Comparison of ENCODE assay signal across 21 mouse cellular contexts in genomic region chr3:65921671-65922070, GRCm38 (mm10).
"Had no signal": no experiment of that assay in that cellular context is flagged by ENCODE, and none has a peak within 500 bp of the region (broad histone marks: within the 10 kb centered on the region; RNA-seq: fewer than 3 reads in every experiment).

No protein-coding gene starts in this region.

- H3K27ac ChIP-seq: heart, adult 2 months; hindbrain, embryonic 12.5 days; hindbrain, embryonic 14.5 days; intestine, embryonic 15.5 days; left cerebral cortex, adult 2 months; limb, embryonic 10.5 days; limb, embryonic 12.5 days; liver, embryonic 13.5 days had no signal

- H3K27me3 ChIP-seq: hindbrain, embryonic 12.5 days; intestine, embryonic 15.5 days; limb, embryonic 12.5 days; liver, embryonic 13.5 days had no signal

- H3K4me1 ChIP-seq: hindbrain, embryonic 10.5 days; hindbrain, embryonic 12.5 days; limb, embryonic 10.5 days; limb, embryonic 12.5 days had no signal

- H3K9me3 ChIP-seq: hindbrain, embryonic 10.5 days; hindbrain, embryonic 12.5 days; intestine, embryonic 15.5 days; limb, embryonic 10.5 days; limb, embryonic 12.5 days; liver, embryonic 13.5 days had no signal

- H3K9ac ChIP-seq: hindbrain, embryonic 12.5 days; hindbrain, embryonic 14.5 days; intestine, embryonic 15.5 days; limb, embryonic 12.5 days; liver, embryonic 13.5 days had no signal

- DNase-seq: gastrocnemius, adult 2 months; gastrocnemius, postnatal 10 days; gastrocnemius, postnatal 25 days; heart, postnatal 10 days; heart, postnatal 4 days; kidney, adult 18-20 months; kidney, adult 8-10 months; kidney, postnatal 10 days; kidney, postnatal 25 days; liver; liver, embryonic 13.5 days had no signal

- H3K4me2 ChIP-seq: heart, embryonic 11.5 days; hindbrain, embryonic 12.5 days; hindbrain, embryonic 14.5 days; intestine, embryonic 15.5 days; limb, embryonic 12.5 days; liver, embryonic 11.5 days; liver, embryonic 13.5 days had no signal

- H3K4me3 ChIP-seq: gastrocnemius, adult 2 months; heart, adult 2 months; hindbrain, embryonic 10.5 days; hindbrain, embryonic 12.5 days; intestine, embryonic 15.5 days; left cerebral cortex, adult 2 months; limb, embryonic 10.5 days; limb, embryonic 12.5 days; liver, embryonic 13.5 days had no signal

- H3K36me3 ChIP-seq: hindbrain, embryonic 10.5 days; hindbrain, embryonic 12.5 days; intestine, embryonic 15.5 days; limb, embryonic 10.5 days; limb, embryonic 12.5 days; liver, embryonic 13.5 days had no signal
